Mouse (Mus musculus) retina, postnatal 1 day (tissue): ENCODE measurements around the gene Des.

Experiments
- DNase-seq: peaks from one replicate; pipeline ENCODE4 v3.0.0-alpha.2; 2012

Des gene

GRCm38 (mm10) chr1:75360112-75361031, at the start of gene Des:
Gene Des (plus strand): TSS chr1:75360329.
- peak; percentile 58 for DNase-seq

GRCm38 (mm10) chr1:75311694-75312093, 48.4 kb upstream of the Des start:
- no peak for DNase-seq

DNA sequence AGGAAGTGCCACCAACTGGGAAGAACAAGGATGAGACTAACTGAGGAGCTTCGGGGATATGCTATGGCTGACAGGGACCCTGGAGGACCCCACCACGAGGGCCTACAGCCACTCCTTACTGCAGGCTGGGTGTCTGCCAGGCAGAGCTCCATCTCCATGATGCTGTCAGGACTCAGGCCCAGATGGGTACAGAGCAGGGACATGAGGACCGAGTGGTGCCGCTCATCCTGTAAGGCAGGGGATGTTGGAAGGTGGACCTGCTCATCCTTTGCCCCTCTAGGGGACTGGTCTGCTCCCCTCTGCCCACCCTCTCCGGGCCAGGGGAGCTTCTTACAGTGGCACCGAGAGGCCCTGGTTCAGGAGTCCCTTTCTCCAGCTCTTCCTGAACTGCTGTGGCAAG, 45.1 kb upstream of the Des start:
- DNase-seq, result no peak

GRCm38 (mm10) chr1:75315456-75316365, 44.4 kb upstream of the Des start:
- DNase-seq, result no peak

DNA sequence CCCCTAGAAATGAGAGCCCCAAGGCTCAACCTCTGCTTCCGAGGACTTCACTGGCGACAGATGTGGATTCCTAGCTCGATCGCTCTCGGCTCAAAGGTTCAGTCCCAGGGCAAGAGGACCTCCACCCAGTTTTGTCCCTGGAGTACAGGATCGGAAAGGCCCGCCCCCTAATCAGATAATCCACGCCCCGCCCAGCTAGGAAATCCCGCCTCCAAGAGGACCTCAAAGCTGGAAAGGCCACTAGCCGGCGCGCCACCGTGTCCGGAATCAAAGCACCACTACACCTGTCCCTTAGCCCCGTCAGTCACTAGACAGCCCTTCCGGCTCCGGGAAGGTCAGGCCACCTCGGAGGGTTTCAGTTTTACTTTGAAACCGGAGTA, 43.3 kb upstream of the Des start:
- peak; percentile 91 for DNase-seq

GRCm38 (mm10) chr1:75317241-75318201, 42.6 kb upstream of the Des start, which contains the start of gene Dnpep:
Gene Dnpep (minus strand): TSS chr1:75317990.
- peak; percentile 100 for DNase-seq

DNA sequence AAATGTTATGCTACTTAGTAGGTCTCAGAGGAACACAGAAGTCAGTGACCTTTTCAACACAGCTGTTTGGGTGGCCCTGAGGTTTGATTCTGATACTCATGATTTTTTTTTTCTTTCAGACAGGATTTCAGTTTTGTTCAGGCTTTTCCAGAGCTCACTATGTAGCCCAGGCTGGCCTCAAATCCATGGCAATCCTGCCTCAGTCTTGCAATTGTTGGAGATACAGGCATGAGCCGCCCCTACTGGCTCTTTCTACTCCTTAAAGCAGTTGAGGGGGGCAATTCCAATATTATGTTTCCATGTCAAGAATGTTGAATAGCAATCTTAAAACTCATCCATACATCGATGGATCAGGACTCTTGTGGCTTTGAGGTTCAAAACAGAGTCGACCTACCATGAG, 41.8 kb upstream of the Des start:
- no peak for DNase-seq

- no peak for DNase-seq
Observed at GRCm38 (mm10) chr1:75318736-75319135, 41.4 kb upstream of the Des start.

- no peak for DNase-seq
Observed at GRCm38 (mm10) chr1:75319166-75319565, 41.0 kb upstream of the Des start.

GRCm38 (mm10) chr1:75327461-75327860, 32.7 kb upstream of the Des start:
- DNase-seq, result no peak

- no peak for DNase-seq
Observed at GRCm38 (mm10) chr1:75331271-75331670, 28.9 kb upstream of the Des start.

DNA sequence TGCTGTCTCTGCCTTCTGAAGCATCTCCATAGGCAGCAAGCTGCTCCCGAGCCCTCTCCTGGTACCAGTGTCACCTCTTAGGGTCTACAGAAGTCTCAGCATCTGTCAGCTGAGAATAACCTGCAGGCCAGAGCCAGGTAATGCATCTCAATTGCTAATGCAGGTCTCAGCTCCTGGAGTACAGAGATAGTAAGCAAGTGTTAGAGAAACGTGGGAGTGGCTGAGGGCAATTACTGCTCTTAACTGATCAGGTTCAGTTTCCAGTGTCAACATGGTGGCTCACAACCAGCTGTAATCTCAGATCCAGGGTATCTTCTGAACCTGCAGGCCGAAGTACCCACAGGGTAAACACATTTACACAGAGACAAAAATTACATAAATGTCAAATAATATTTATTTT, 23.7 kb upstream of the Des start:
- no peak for DNase-seq

- DNase-seq, result no peak
Observed at GRCm38 (mm10) chr1:75337097-75337496, 23.0 kb upstream of the Des start.

GRCm38 (mm10) chr1:75338091-75338694, 21.9 kb upstream of the Des start:
- DNase-seq, result no peak

DNA sequence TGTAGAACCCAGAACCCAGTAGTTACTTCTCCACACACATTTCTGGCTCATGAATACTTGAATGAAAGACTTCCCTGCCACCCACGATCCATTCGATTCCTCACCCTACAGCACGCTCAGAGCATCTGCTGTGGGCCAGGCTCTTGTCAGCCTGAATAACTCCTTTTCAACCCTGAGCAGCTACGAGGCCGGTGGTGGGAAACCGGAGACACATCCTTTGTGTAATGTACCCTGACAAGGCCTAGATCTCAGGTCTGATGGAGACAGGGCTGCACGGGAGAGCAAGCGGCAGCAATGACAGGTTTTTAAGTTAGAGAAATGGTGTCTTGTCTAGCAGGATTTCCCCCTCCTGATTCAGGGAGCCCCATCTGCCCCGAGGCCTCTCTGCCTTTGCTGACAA, 20.8 kb upstream of the Des start:
- peak; percentile 66 for DNase-seq

- no peak for DNase-seq
Observed at GRCm38 (mm10) chr1:75340519-75340918, 19.6 kb upstream of the Des start.

DNA sequence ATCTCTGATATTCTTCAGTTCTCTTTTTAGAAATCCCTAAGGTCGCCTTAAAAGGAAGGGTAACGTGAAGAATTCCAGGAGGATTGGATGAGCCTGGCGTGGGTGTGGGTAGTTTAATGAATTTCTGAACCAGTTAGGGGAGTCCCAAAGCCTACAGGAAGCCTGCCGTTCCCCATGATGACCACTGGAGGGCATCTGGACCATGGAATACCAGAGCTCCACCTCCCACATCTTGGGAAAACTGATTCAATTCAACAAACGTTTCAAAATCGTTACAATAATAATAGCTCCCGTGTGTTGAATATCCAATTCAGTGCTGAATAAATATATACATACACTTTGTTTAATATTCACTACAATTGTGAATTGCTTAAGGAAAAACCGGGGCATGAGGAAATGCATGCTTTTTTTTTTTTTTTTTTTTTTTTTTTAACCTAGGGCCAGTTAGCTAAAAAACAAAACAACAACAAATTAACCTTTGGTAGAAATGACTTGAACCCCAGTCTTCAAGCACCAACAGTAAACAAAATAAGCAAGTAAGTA, 17.2 kb upstream of the Des start:
- DNase-seq, result peak; percentile 79

- peak; percentile 27 for DNase-seq
Observed at GRCm38 (mm10) chr1:75344291-75345035, 15.7 kb upstream of the Des start.

- no peak for DNase-seq
Observed at GRCm38 (mm10) chr1:75345036-75345935, 14.8 kb upstream of the Des start.

- no peak for DNase-seq
Observed at GRCm38 (mm10) chr1:75347279-75347678, 12.8 kb upstream of the Des start.
